Mouse (Mus musculus): ENCODE measurements around the gene 2410002F23Rik. TPM values are rescaled to one million over a fixed set of nuclear protein-coding genes. Genes with fewer than 3 reads are reported as not detected.

Gene 2410002F23Rik
- total and polyA plus RNA-seq, 2 experiments from 2014 or later = 279 to 379 TPM

- Histone ChIP-seq H3K4me2 (ENCODE audit: low read depth, low read length, poor library complexity, severe bottlenecking) (no peak within 1 kb of the TSS), H3K27ac (ENCODE audit: low read depth, low read length) (no peak within 1 kb of the TSS), H3K4me1 (ENCODE audit: insufficient read depth, low read length) (no peaks in the 10 kb centered on the region), H3K4me3 (ENCODE audit: low read depth, low read length) (no peak within 1 kb of the TSS), H3K36me3 (ENCODE audit: insufficient read depth, low read length) (no peaks in the 10 kb centered on the region), H3K27me3 (ENCODE audit: insufficient read depth, low read length) (no peaks in the 10 kb centered on the region), H3K9ac (replicated peaks; ENCODE audit: low read length, poor library complexity, severe bottlenecking) (no peak within 1 kb of the TSS), H3K9me3 (ENCODE audit: low read length) (no peaks in the 10 kb centered on the region)
- WGBS = 67% methylated on average over 1 of the region's 1 CpGs
- ATAC-seq (ENCODE audit: low FRiP score) = no peak
- no peak for DNase-seq (ENCODE audit: low spot score)
- no peak for TF ChIP-seq CTCF (IDR thresholded peaks at IDR 0.05)
These were observed 21.4 kb upstream of the 2410002F23Rik start, which contains the start of gene Klk1 for GRCm38 (mm10) chr7:44225076-44225475. Gene Klk1, plus strand, starts transcription at chr7:44225360.

- H3K9ac ChIP-seq (replicated peaks; ENCODE audit: low read length, poor library complexity, severe bottlenecking) = no peak within 1 kb of the TSS
- no peaks in the 10 kb centered on the region for H3K9me3 ChIP-seq (ENCODE audit: low read length)
- no peak for TF ChIP-seq CTCF (IDR thresholded peaks at IDR 0.05)
- DNase-seq (ENCODE audit: low spot score) = no peak
- H3K4me3 ChIP-seq (ENCODE audit: low read depth, low read length) = no peak within 1 kb of the TSS
- H3K27ac ChIP-seq (ENCODE audit: low read depth, low read length) = no peak within 1 kb of the TSS
- H3K4me1 ChIP-seq (ENCODE audit: insufficient read depth, low read length) = no peaks in the 10 kb centered on the region
- H3K4me2 ChIP-seq (ENCODE audit: low read depth, low read length, poor library complexity, severe bottlenecking) = no peak within 1 kb of the TSS
- no peak for ATAC-seq (ENCODE audit: low FRiP score)
- H3K36me3 ChIP-seq (ENCODE audit: insufficient read depth, low read length) = no peaks in the 10 kb centered on the region
- 66% methylated on average over 3 of the region's 3 CpGs for WGBS
- H3K27me3 ChIP-seq (ENCODE audit: insufficient read depth, low read length) = no peaks in the 10 kb centered on the region
These were observed 10.6 kb upstream of the 2410002F23Rik start, which contains the start of gene Gm36864 for GRCm38 (mm10) chr7:44235909-44236308. Gene Gm36864, plus strand, starts transcription at chr7:44236177.

GRCm38 (mm10) chr7:44239913-44240312 is 6.6 kb upstream of the 2410002F23Rik start:
- H3K4me2 ChIP-seq (ENCODE audit: low read depth, low read length, poor library complexity, severe bottlenecking) = no peak overlapping the region
- H3K4me1 ChIP-seq (ENCODE audit: insufficient read depth, low read length) = no peaks in the 10 kb centered on the region
- H3K9me3 ChIP-seq (ENCODE audit: low read length) = no peaks in the 10 kb centered on the region
- no peak overlapping the region for H3K27ac ChIP-seq (ENCODE audit: low read depth, low read length)
- no peak overlapping the region for H3K4me3 ChIP-seq (ENCODE audit: low read depth, low read length)
- ATAC-seq (ENCODE audit: low FRiP score) = no peak
- H3K27me3 ChIP-seq (ENCODE audit: insufficient read depth, low read length) = no peaks in the 10 kb centered on the region
- TF ChIP-seq CTCF (IDR thresholded peaks at IDR 0.05) = no peak
- no peak overlapping the region for H3K9ac ChIP-seq (replicated peaks; ENCODE audit: low read length, poor library complexity, severe bottlenecking)
- WGBS = 49% methylated on average over 2 of the region's 2 CpGs
- no peak for DNase-seq (ENCODE audit: low spot score)
- no peaks in the 10 kb centered on the region for H3K36me3 ChIP-seq (ENCODE audit: insufficient read depth, low read length)

GRCm38 (mm10) chr7:44240712-44241111 is 5.8 kb upstream of the 2410002F23Rik start:
- Histone ChIP-seq H3K9ac (replicated peaks; ENCODE audit: low read length, poor library complexity, severe bottlenecking) (no peak overlapping the region), H3K4me1 (ENCODE audit: insufficient read depth, low read length) (peaks cover 3% of the 10 kb centered on the region; the same call in 1 of the 2 replicates), H3K4me3 (ENCODE audit: low read depth, low read length) (no peak overlapping the region), H3K9me3 (ENCODE audit: low read length) (no peaks in the 10 kb centered on the region), H3K27ac (ENCODE audit: low read depth, low read length) (no peak overlapping the region), H3K36me3 (ENCODE audit: insufficient read depth, low read length) (no peaks in the 10 kb centered on the region), H3K4me2 (ENCODE audit: low read depth, low read length, poor library complexity, severe bottlenecking) (no peak overlapping the region), H3K27me3 (ENCODE audit: insufficient read depth, low read length) (no peaks in the 10 kb centered on the region)
- no peak for ATAC-seq (ENCODE audit: low FRiP score)
- no peak for TF ChIP-seq CTCF (IDR thresholded peaks at IDR 0.05)
- no peak for DNase-seq (ENCODE audit: low spot score)
- WGBS = 68% methylated on average over 1 of the region's 1 CpGs

- WGBS = 69% methylated on average over 2 of the region's 2 CpGs
- no peak for ATAC-seq (ENCODE audit: low FRiP score)
- no peak for TF ChIP-seq CTCF (IDR thresholded peaks at IDR 0.05)
- no peak for DNase-seq (ENCODE audit: low spot score)
- H3K4me2 ChIP-seq (ENCODE audit: low read depth, low read length, poor library complexity, severe bottlenecking) = no peak overlapping the region
- no peaks in the 10 kb centered on the region for H3K36me3 ChIP-seq (ENCODE audit: insufficient read depth, low read length)
- H3K4me3 ChIP-seq (ENCODE audit: low read depth, low read length) = no peak overlapping the region
- no peaks in the 10 kb centered on the region for H3K9me3 ChIP-seq (ENCODE audit: low read length)
- no peaks in the 10 kb centered on the region for H3K27me3 ChIP-seq (ENCODE audit: insufficient read depth, low read length)
- H3K9ac ChIP-seq (replicated peaks; ENCODE audit: low read length, poor library complexity, severe bottlenecking) = no peak overlapping the region
- peaks cover 3% of the 10 kb centered on the region; the same call in 1 of the 2 replicates for H3K4me1 ChIP-seq (ENCODE audit: insufficient read depth, low read length)
- H3K27ac ChIP-seq (ENCODE audit: low read depth, low read length) = no peak overlapping the region
These were observed 5.4 kb upstream of the 2410002F23Rik start for GRCm38 (mm10) chr7:44241163-44241562.

GRCm38 (mm10) chr7:44244080-44244479 is 2.4 kb upstream of the 2410002F23Rik start:
- Histone ChIP-seq H3K4me1 (ENCODE audit: insufficient read depth, low read length) (peaks cover 7% of the 10 kb centered on the region; the same call in 1 of the 2 replicates), H3K9ac (replicated peaks; ENCODE audit: low read length, poor library complexity, severe bottlenecking) (no peak overlapping the region), H3K27me3 (ENCODE audit: insufficient read depth, low read length) (no peaks in the 10 kb centered on the region), H3K27ac (ENCODE audit: low read depth, low read length) (no peak overlapping the region), H3K4me3 (ENCODE audit: low read depth, low read length) (no peak overlapping the region), H3K36me3 (ENCODE audit: insufficient read depth, low read length) (peaks cover under 1% of the 10 kb centered on the region), H3K9me3 (ENCODE audit: low read length) (no peaks in the 10 kb centered on the region), H3K4me2 (ENCODE audit: low read depth, low read length, poor library complexity, severe bottlenecking) (no peak overlapping the region)
- WGBS = 43% methylated on average over 1 of the region's 1 CpGs
- DNase-seq (ENCODE audit: low spot score) (no peak), ATAC-seq (ENCODE audit: low FRiP score) (no peak)
- no peak for TF ChIP-seq CTCF (IDR thresholded peaks at IDR 0.05)

Data from midbrain, postnatal 0 days (tissue).